Mouse (Mus musculus) CH12.LX (cell line): Measurements from ENCODE around the gene Esrrb. TPM values are rescaled to one million over a fixed set of nuclear protein-coding genes. Genes with fewer than 3 reads are reported as not detected.
A peak's percentile ranks its signal among the peaks of the same experiment; 100 is the strongest.

Experiments
- DNase-seq: peaks from one replicate; pipeline ENCODE4 v3.0.0-alpha.2; 2013; ENCODE audit errors: extremely low read depth
- H3K27ac ChIP-seq: 2 replicates; pipeline ENCODE4 v1.5.1; 2012; ENCODE audit warnings: low read depth, mild to moderate bottlenecking, control low read depth, moderate library complexity; ENCODE audit not compliant: insufficient read depth
- H3K27me3 ChIP-seq: replicated peaks from 2 replicates; pipeline ENCODE3; 2012; ENCODE audit warnings: inconsistent platforms
- H3K36me3 ChIP-seq, 2 experiments: replicated peaks in 1 of 2; 2 replicates each; pipeline versions ENCODE3 to v1.6.1; 2012; ENCODE audit warnings: inconsistent platforms in 1 of 2, low read length in 1 of 2, mild to moderate bottlenecking in 1 of 2, mixed read lengths in 1 of 2, moderate library complexity in 1 of 2; ENCODE audit not compliant: control insufficient read depth in 1 of 2, insufficient read depth in 1 of 2
- H3K4me1 ChIP-seq, 2 experiments: 2 replicates each; pipeline ENCODE4 v1.6.1; 2012; ENCODE audit warnings: inconsistent platforms in 1 of 2, moderate library complexity in 1 of 2; ENCODE audit not compliant: insufficient read depth in 2 of 2, control insufficient read depth in 1 of 2
- H3K4me2 ChIP-seq: 2 replicates; pipeline ENCODE4 v1.6.1; 2012; ENCODE audit warnings: low read depth, mild to moderate bottlenecking, control low read depth; ENCODE audit not compliant: poor library complexity, insufficient read depth, severe bottlenecking
- H3K4me3 ChIP-seq, 3 experiments: fragments of 150-350 bp in 1 of 3; sonication (generic) in 1 of 3; replicated peaks in 1 of 3; 2 replicates each; pipeline versions ENCODE3 to v1.5.1; 2011 to 2012; ENCODE audit warnings: low read depth in 2 of 3, low read length in 2 of 3, mild to moderate bottlenecking in 2 of 3, moderate library complexity in 2 of 3, control low read depth in 1 of 3, improper control_type of control experiment in 1 of 3, inconsistent platforms in 1 of 3, mixed read lengths in 1 of 3; ENCODE audit not compliant: poor library complexity in 1 of 3
- H3K79me2 ChIP-seq: replicated peaks from 2 replicates; pipeline ENCODE4 v1.6.1; 2012; ENCODE audit warnings: mild to moderate bottlenecking, moderate library complexity; ENCODE audit not compliant: control insufficient read depth, poor library complexity, insufficient read depth, severe bottlenecking; ENCODE audit errors: extremely low read depth
- H3K9ac ChIP-seq: 2 replicates; pipeline ENCODE4 v1.6.1; 2012; ENCODE audit warnings: low read depth, mild to moderate bottlenecking, control low read depth, moderate library complexity; ENCODE audit not compliant: insufficient read depth
- H3K9me3 ChIP-seq: replicated peaks from 2 replicates; pipeline ENCODE3; 2012; ENCODE audit warnings: low read length, inconsistent platforms, mixed read lengths
- CHD1 ChIP-seq: IDR thresholded peaks from 2 replicates; pipeline ENCODE4 v1.6.1; 2012; ENCODE audit warnings: low read depth, low read length, improper control_type of control experiment, inconsistent platforms
- CTCF ChIP-seq, 2 experiments: IDR thresholded peaks in 1 of 2; conservative IDR thresholded peaks in 1 of 2; 2 replicates each; pipeline ENCODE4 v1.5.1; 2011 to 2012; ENCODE audit warnings: low read depth in 2 of 2, low read length in 2 of 2, improper control_type of control experiment in 1 of 2, inconsistent platforms in 1 of 2, mild to moderate bottlenecking in 1 of 2, moderate library complexity in 1 of 2
- E2F4 ChIP-seq: IDR thresholded peaks from 2 replicates; pipeline ENCODE4 v1.6.1; 2011; ENCODE audit warnings: low read depth, low read length, improper control_type of control experiment; ENCODE audit not compliant: insufficient replicate concordance
- ELF1 ChIP-seq: IDR thresholded peaks from 2 replicates; pipeline ENCODE4 v1.6.1; 2014; ENCODE audit warnings: low read depth, mild to moderate bottlenecking, inconsistent platforms, low read length, improper control_type of control experiment
- ETS1 ChIP-seq: conservative IDR thresholded peaks from 2 replicates; pipeline ENCODE4 v1.6.1; 2012; ENCODE audit warnings: low read depth, mild to moderate bottlenecking, inconsistent platforms, low read length, improper control_type of control experiment, moderate library complexity
- IRF4 ChIP-seq: IDR thresholded peaks from 2 replicates; pipeline ENCODE4 v1.6.1; 2014; ENCODE audit warnings: low read depth, mild to moderate bottlenecking, inconsistent platforms, low read length, improper control_type of control experiment
- JUN ChIP-seq: IDR thresholded peaks from 2 replicates; pipeline ENCODE4 v1.6.1; 2011; ENCODE audit warnings: low read depth, mild to moderate bottlenecking, low read length, improper control_type of control experiment, moderate library complexity; ENCODE audit not compliant: insufficient read depth
- JUND ChIP-seq: conservative IDR thresholded peaks from 2 replicates; pipeline ENCODE4 v1.6.1; 2011; ENCODE audit warnings: low read depth, low read length, improper control_type of control experiment
- KAT2A ChIP-seq: IDR thresholded peaks from 2 replicates; pipeline ENCODE4 v1.6.1; 2012; ENCODE audit warnings: low read length, improper control_type of control experiment, inconsistent platforms; ENCODE audit not compliant: insufficient replicate concordance
- MEF2A ChIP-seq: IDR thresholded peaks from 2 replicates; pipeline ENCODE4 v1.6.1; 2014; ENCODE audit warnings: low read depth, mild to moderate bottlenecking, inconsistent platforms, low read length, improper control_type of control experiment, borderline replicate concordance
- MXI1 ChIP-seq: IDR thresholded peaks from 2 replicates; pipeline ENCODE4 v1.6.1; 2011; ENCODE audit warnings: mild to moderate bottlenecking, low read depth, low read length, improper control_type of control experiment
- SIN3A ChIP-seq: IDR thresholded peaks from 2 replicates; pipeline ENCODE4 v1.6.1; 2012; ENCODE audit warnings: low read length, improper control_type of control experiment, inconsistent platforms
- SMC3 ChIP-seq: IDR thresholded peaks from 2 replicates; pipeline ENCODE4 v1.6.1; 2011; ENCODE audit warnings: low read depth, low read length, improper control_type of control experiment
- TBP ChIP-seq: conservative IDR thresholded peaks from 2 replicates; pipeline ENCODE4 v1.6.1; 2011; ENCODE audit warnings: low read depth, low read length, improper control_type of control experiment
- TCF12 ChIP-seq: IDR thresholded peaks from 2 replicates; pipeline ENCODE4 v1.6.1; 2014; ENCODE audit warnings: low read depth, mild to moderate bottlenecking, inconsistent platforms, low read length, improper control_type of control experiment
- UBTF ChIP-seq: IDR thresholded peaks from 2 replicates; pipeline ENCODE4 v1.6.1; 2012; ENCODE audit warnings: low read depth, mild to moderate bottlenecking, inconsistent platforms, low read length, improper control_type of control experiment, moderate library complexity
- dilution Hi-C: fragments of 300-500 bp; cut with MboI; formaldehyde crosslinking; loops from 2 replicates; pipeline ENCODE4 v1.14.3; 2020; ENCODE audit warnings: low sequenced_read_pairs; ENCODE audit not compliant: extremely low pct_unique_long_range_greater_than_20kb, extremely low pct_ligation_motif_present
- in situ Hi-C: fragments of 300-500 bp; cut with MboI; formaldehyde crosslinking; loops from 3 replicates; pipeline ENCODE4 v1.14.3; 2019; ENCODE audit warnings: low sequenced_read_pairs, low pct_ligation_motif_present, low pct_unique_long_range_greater_than_20kb, mixed read lengths
- polyA plus RNA-seq: library from polyadenylated mRNA; unstranded; fragments of >175 nt; gene quantifications from 2 replicates; pipeline ENCODE4 v1.2.1, GENCODE M21; 2012; ENCODE audit warnings: low read depth; ENCODE audit not compliant: insufficient read length
- total RNA-seq, 2 experiments: library from RNA; depleted of rRNA; stranded (reverse); fragments of 300-350 nt in 1 of 2; fragments of >200 nt in 1 of 2; gene quantifications; 2 replicates each; pipeline ENCODE4 v1.2.3; 2012 to 2014

Gene Esrrb
- total and polyA plus RNA-seq, 3 experiments = not detected

DNA sequence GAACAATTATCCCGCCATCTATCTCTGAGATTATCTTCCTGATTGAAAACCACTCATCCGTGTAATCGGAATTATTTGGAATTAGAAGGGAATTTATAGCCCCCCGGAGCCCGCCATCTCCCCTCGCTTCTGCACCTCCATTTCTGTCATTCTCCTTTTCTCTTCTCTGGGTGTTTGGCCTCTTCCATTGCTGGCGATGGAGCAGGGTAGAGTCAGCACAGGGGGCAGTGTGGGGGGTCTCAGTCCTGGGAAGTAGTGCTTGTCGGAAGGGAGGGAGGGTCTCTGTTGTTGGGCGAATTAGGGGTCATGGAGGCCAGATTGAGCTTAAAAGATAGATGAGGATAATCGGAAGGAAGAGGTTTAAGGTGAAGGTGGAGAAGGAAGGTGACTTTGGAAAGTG lies 29.7 kb upstream of the Esrrb start:
- Histone ChIP-seq H3K27me3 (peaks cover 59% of the 10 kb centered on the region), H3K4me1 (peaks cover 0 to 7% of the 10 kb centered on the region in 2 experiments; a peak in 2 of 4 replicates), H3K9ac (no peak overlapping the region), H3K4me3 (no peak overlapping the region), H3K27ac (no peak overlapping the region), H3K36me3 (no peaks in the 10 kb centered on the region), H3K4me2 (no peak overlapping the region), H3K9me3 (peaks cover 5% of the 10 kb centered on the region), H3K79me2 (no peaks in the 10 kb centered on the region)
- dilution Hi-C loops = no loop called here
- DNase-seq = no peak
- in situ Hi-C loops = no loop called here
- TF ChIP-seq MXI1 = no peak
- no peak for TF ChIP-seq CHD1
- TF ChIP-seq ELF1 = no peak
- no peak for TF ChIP-seq IRF4
- TF ChIP-seq KAT2A = no peak
- no peak for TF ChIP-seq MEF2A
- no peak for TF ChIP-seq TCF12
- TF ChIP-seq SIN3A = no peak
- no peak for TF ChIP-seq SMC3
- no peak for TF ChIP-seq CTCF (conservative IDR thresholded peaks at IDR 0.05 in 1 of 2, IDR thresholded peaks at IDR 0.05 in 1 of 2; ENCODE audit: low read depth in 2 of 2, low read length in 2 of 2)
- TF ChIP-seq JUND = no peak
- no peak for TF ChIP-seq E2F4
- TF ChIP-seq UBTF = no peak
- TF ChIP-seq JUN = no peak
- TF ChIP-seq ETS1 = no peak
- no peak for TF ChIP-seq TBP

GRCm38 (mm10) chr12:86336209-86336608 lies 24.7 kb upstream of the Esrrb start:
- Histone ChIP-seq H3K9me3 (peaks cover 10% of the 10 kb centered on the region), H3K27me3 (peaks cover 49% of the 10 kb centered on the region), H3K79me2 (no peaks in the 10 kb centered on the region), H3K4me3 (no peak overlapping the region), H3K9ac (no peak overlapping the region), H3K4me1 (no peaks in the 10 kb centered on the region), H3K4me2 (no peak overlapping the region), H3K36me3 (no peaks in the 10 kb centered on the region), H3K27ac (no peak overlapping the region)
- in situ Hi-C loops (no loop called here), dilution Hi-C loops (no loop called here)
- TF ChIP-seq CTCF (conservative IDR thresholded peaks at IDR 0.05 in 1 of 2, IDR thresholded peaks at IDR 0.05 in 1 of 2; ENCODE audit: low read depth in 2 of 2, low read length in 2 of 2) (peak in 1 of 2 experiments; percentile 32; a peak in 2 of 4 replicates), ETS1 (no peak)
- no peak for DNase-seq
